Mouse (Mus musculus) limb, embryonic 11.5 days (tissue): ENCODE measurements around the gene Lama5. TPM values are rescaled to one million over a fixed set of nuclear protein-coding genes. Genes with fewer than 3 reads are reported as not detected.

ENCODE experiments used
- ATAC-seq: fragments of 200-750 bp; cut with Nextera tagmentation; 2 replicates; pipeline ENCODE4 v1.8.0; 2017; ENCODE audit warnings: low read depth; ENCODE audit not compliant: insufficient number of reproducible peaks, low FRiP score, low TSS enrichment
- DNase-seq: peaks from one replicate; pipeline ENCODE4 v3.0.0-alpha.2; 2015; ENCODE audit warnings: low spot score
- H3K27ac ChIP-seq: fragments of 300-500 bp; sonication (generic); replicated peaks from 2 replicates; pipeline ENCODE4 v1.5.1; 2014; ENCODE audit warnings: low read depth, mild to moderate bottlenecking, low read length
- H3K27me3 ChIP-seq: fragments of 300-500 bp; sonication (generic); 2 replicates; pipeline ENCODE4 v1.6.1; 2014; ENCODE audit warnings: mild to moderate bottlenecking, low read length, mixed read lengths; ENCODE audit not compliant: control insufficient read depth, insufficient read depth
- H3K36me3 ChIP-seq: fragments of 300-500 bp; sonication (generic); 2 replicates; pipeline ENCODE4 v1.6.1; 2014; ENCODE audit warnings: mild to moderate bottlenecking, low read length, moderate library complexity, mixed read lengths; ENCODE audit not compliant: control insufficient read depth, insufficient read depth
- H3K4me1 ChIP-seq: fragments of 300-500 bp; sonication (generic); 2 replicates; pipeline ENCODE4 v1.6.1; 2014; ENCODE audit warnings: low read length, mixed read lengths; ENCODE audit not compliant: control insufficient read depth, insufficient read depth
- H3K4me2 ChIP-seq: fragments of 300-500 bp; sonication (generic); 2 replicates; pipeline ENCODE4 v1.6.1; 2014; ENCODE audit warnings: low read depth, mild to moderate bottlenecking, moderate library complexity; ENCODE audit not compliant: severe bottlenecking
- H3K4me3 ChIP-seq: fragments of 300-500 bp; sonication (generic); 2 replicates; pipeline ENCODE4 v1.5.1; 2014; ENCODE audit warnings: low read depth, low read length
- H3K9ac ChIP-seq: fragments of 300-500 bp; sonication (generic); 2 replicates; pipeline ENCODE4 v1.6.1; 2014; ENCODE audit warnings: mild to moderate bottlenecking, low read length
- H3K9me3 ChIP-seq: fragments of 300-500 bp; sonication (generic); 2 replicates; pipeline ENCODE4 v1.6.1; 2016; ENCODE audit warnings: low read length; ENCODE audit not compliant: control insufficient read depth
- WGBS: fragments of 180-500 bp; shearing (Covaris S2); extraction: QIAGEN DNeasy Blood & Tissue Kit; methylation state at CpG from one replicate; pipeline ENCODE4 v1.1.7; 2014; 5-methylcytosine and 5-hydroxymethylcytosine counted together
- polyA plus RNA-seq: library from polyadenylated mRNA; unstranded; fragments of >200 nt; fragmentation: Nextera tagmentation; extraction: Ambion mirVana; gene quantifications from 2 replicates; pipeline ENCODE4 v1.2.1, GENCODE M21; 2014

Gene Lama5
- polyA plus RNA-seq, 1 experiment from 2014 or later, result 12.5 TPM

- no peaks in the 10 kb centered on the region for H3K36me3 ChIP-seq
- ATAC-seq, result no peak
- 76% methylated on average over 12 of the region's 12 CpGs for WGBS
Observed at GRCm38 (mm10) chr2:180196610-180197322, 28.9 kb downstream of the Lama5 start.

GRCm38 (mm10) chr2:180187362-180187761, 38.3 kb downstream of the Lama5 start:
- no peaks in the 10 kb centered on the region for H3K27me3 ChIP-seq
- DNase-seq (no peak), ATAC-seq (no peak)
- H3K9me3 ChIP-seq, result no peaks in the 10 kb centered on the region
- 92% methylated on average over 11 of the region's 11 CpGs for WGBS
- no peak overlapping the region for H3K4me3 ChIP-seq
- no peaks in the 10 kb centered on the region for H3K36me3 ChIP-seq
- H3K4me2 ChIP-seq, result no peak overlapping the region
- no peak overlapping the region; the same call in 1 of the 2 replicates for H3K9ac ChIP-seq
- no peak overlapping the region for H3K27ac ChIP-seq
- H3K4me1 ChIP-seq, result no peaks in the 10 kb centered on the region

More at GRCm38 (mm10) chr2:180196610-180197322, 28.9 kb downstream of the Lama5 start:
- no peaks in the 10 kb centered on the region for H3K4me1 ChIP-seq
- H3K9ac ChIP-seq, result no peak overlapping the region
- H3K4me3 ChIP-seq, result no peak overlapping the region
- H3K27me3 ChIP-seq, result no peaks in the 10 kb centered on the region
- H3K9me3 ChIP-seq, result no peaks in the 10 kb centered on the region
- no peak overlapping the region for H3K4me2 ChIP-seq
- no peak for DNase-seq
- no peak overlapping the region for H3K27ac ChIP-seq

DNA sequence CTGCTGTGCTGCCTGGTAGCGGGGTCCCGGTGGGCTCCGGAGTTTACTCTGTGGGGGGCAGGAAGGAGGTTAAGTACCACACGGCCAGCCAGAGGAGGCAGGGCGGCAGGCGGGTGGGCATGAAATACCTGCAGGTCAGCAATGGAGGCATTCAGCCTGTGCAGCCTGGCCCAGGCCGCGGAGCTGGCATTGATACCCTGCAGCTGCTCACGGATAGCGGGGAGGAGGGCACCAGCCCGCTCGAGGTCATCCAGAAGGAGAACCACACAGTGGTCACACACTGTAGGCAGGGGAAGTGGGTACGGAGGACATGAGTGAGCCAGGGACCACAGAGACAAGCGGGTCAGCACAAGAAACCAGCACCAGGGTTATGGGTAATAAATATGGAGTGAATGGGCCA, 40.0 kb downstream of the Lama5 start:
- H3K4me1 ChIP-seq, result no peaks in the 10 kb centered on the region
- no peak overlapping the region for H3K27ac ChIP-seq
- ATAC-seq (no peak), DNase-seq (no peak)
- H3K4me3 ChIP-seq, result no peak overlapping the region
- H3K4me2 ChIP-seq, result no peak overlapping the region
- H3K36me3 ChIP-seq, result no peaks in the 10 kb centered on the region
- no peaks in the 10 kb centered on the region for H3K27me3 ChIP-seq
- WGBS, result 93% methylated on average over 14 of the region's 14 CpGs
- no peak overlapping the region for H3K9ac ChIP-seq
- no peaks in the 10 kb centered on the region for H3K9me3 ChIP-seq

DNA sequence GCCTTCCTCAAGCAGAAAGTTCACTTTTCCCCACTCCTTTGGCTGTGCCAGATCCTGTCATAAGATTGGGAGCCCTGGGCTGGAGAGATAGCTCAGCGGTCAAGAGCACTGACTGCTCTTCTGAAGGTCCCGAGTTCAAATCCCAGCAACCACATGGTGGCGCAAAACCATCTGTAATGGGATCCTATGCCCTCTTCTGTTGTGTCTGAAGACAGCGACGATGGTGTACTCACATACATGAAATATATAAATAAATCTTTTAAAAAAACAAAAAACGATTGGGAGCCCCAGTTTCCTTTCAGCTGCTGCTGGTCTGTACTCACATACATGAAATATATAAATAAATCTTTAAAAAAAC, 40.9 kb downstream of the Lama5 start:
- no peak overlapping the region for H3K27ac ChIP-seq
- H3K36me3 ChIP-seq, result no peaks in the 10 kb centered on the region
- 86% methylated on average over 6 of the region's 6 CpGs for WGBS

DNA sequence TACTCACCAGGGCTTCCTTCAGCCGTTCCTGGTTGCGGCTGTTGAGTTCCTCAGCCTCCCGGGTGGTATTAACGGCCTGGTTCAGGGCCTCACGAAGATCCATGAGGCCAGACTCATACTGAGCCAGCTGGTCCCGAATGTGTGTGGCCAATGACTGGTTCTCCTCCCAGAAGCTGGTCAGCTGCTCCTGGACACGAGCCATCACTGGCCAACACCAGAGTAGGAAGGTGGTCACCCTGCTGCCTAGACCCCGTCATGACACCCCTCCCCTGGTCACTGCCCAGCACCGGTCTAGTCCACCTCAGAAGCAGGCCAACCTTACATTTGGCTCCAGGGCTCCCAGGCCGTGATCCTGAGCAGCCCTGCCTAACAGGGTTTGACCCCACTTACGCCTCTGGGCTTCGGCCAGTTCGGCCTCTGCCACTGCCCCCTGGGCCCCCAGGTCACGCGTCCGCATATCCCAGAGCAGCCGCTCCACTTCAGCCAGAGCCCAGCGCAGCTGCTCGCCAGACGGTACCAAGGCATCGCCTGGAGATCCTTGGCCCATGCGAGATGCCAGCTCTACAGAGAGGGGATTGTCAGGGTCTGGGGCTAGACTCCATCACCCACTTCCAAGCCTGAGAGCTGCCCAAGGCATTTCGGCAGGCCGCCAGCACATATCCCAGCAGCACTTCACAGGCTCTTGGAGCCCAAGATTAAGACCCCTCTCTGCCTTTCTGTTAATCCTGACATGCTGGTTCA, 41.5 kb downstream of the Lama5 start:
- ATAC-seq, result no peak
- H3K36me3 ChIP-seq, result peaks cover 4% of the 10 kb centered on the region; the same call in 1 of the 2 replicates
- H3K27me3 ChIP-seq, result no peaks in the 10 kb centered on the region
- H3K9me3 ChIP-seq, result no peaks in the 10 kb centered on the region
- DNase-seq, result no peak
- 82% methylated on average over 24 of the region's 24 CpGs for WGBS
- H3K9ac ChIP-seq, result no peak overlapping the region
- H3K4me1 ChIP-seq, result no peaks in the 10 kb centered on the region
- H3K27ac ChIP-seq, result no peak overlapping the region; the same call in 1 of the 2 replicates
- H3K4me3 ChIP-seq, result no peak overlapping the region
- no peak overlapping the region for H3K4me2 ChIP-seq

More for the DNA sequence above, 40.9 kb downstream of the Lama5 start:
- Histone ChIP-seq H3K27me3 (no peaks in the 10 kb centered on the region), H3K4me2 (no peak overlapping the region), H3K4me1 (no peaks in the 10 kb centered on the region), H3K9me3 (no peaks in the 10 kb centered on the region), H3K9ac (no peak overlapping the region), H3K4me3 (no peak overlapping the region)
- DNase-seq (no peak), ATAC-seq (no peak)

GRCm38 (mm10) chr2:180181542-180181941, 44.1 kb downstream of the Lama5 start:
- Histone ChIP-seq H3K9ac (no peak overlapping the region), H3K27ac (no peak overlapping the region), H3K27me3 (no peaks in the 10 kb centered on the region), H3K4me1 (no peaks in the 10 kb centered on the region), H3K4me3 (no peak overlapping the region), H3K36me3 (peaks cover 14% of the 10 kb centered on the region; the same call in 1 of the 2 replicates), H3K4me2 (no peak overlapping the region), H3K9me3 (no peaks in the 10 kb centered on the region)
- DNase-seq, result no peak
- WGBS, result 87% methylated on average over 9 of the region's 9 CpGs
- ATAC-seq, result no peak

GRCm38 (mm10) chr2:180175725-180176124, 49.9 kb downstream of the Lama5 start:
- 93% methylated on average over 7 of the region's 7 CpGs for WGBS
- no peak for DNase-seq
- H3K27ac ChIP-seq, result no peak overlapping the region
- peaks cover 10% of the 10 kb centered on the region for H3K4me1 ChIP-seq
- H3K27me3 ChIP-seq, result no peaks in the 10 kb centered on the region
- no peak overlapping the region for H3K9ac ChIP-seq
- peaks cover 33% of the 10 kb centered on the region for H3K36me3 ChIP-seq
- H3K4me3 ChIP-seq, result no peak overlapping the region
- no peak overlapping the region for H3K4me2 ChIP-seq
- H3K9me3 ChIP-seq, result no peaks in the 10 kb centered on the region
- no peak for ATAC-seq

- peaks cover 10% of the 10 kb centered on the region for H3K4me1 ChIP-seq
- no peak for ATAC-seq
- no peak overlapping the region for H3K27ac ChIP-seq
- no peaks in the 10 kb centered on the region for H3K9me3 ChIP-seq
- H3K27me3 ChIP-seq, result no peaks in the 10 kb centered on the region
- no peak for DNase-seq
- WGBS, result 90% methylated on average over 5 of the region's 5 CpGs
- peaks cover 29% of the 10 kb centered on the region for H3K36me3 ChIP-seq
- H3K4me3 ChIP-seq, result no peak overlapping the region
- no peak overlapping the region for H3K9ac ChIP-seq
- H3K4me2 ChIP-seq, result no peak overlapping the region
Observed at GRCm38 (mm10) chr2:180174121-180174520, 51.5 kb downstream of the Lama5 start.
